Mouse (Mus musculus) gastrocnemius, postnatal 10 days (tissue): ENCODE measurements around the gene Eif1ad. TPM values are rescaled to one million over a fixed set of nuclear protein-coding genes. Genes with fewer than 3 reads are reported as not detected.
A peak's percentile ranks its signal among the peaks of the same experiment; 100 is the strongest.
"Not testable (repeated sequence)": the region's sequence is repeated elsewhere in the genome, so short reads cannot be mapped to it uniquely, and the experiment has no call there.

Experiments used
- DNase-seq: peaks from one replicate; pipeline ENCODE4 v3.0.0; 2021; ENCODE audit warnings: mixed read lengths
- long read RNA-seq, 2 experiments: library from polyadenylated mRNA; stranded (forward); transcript quantifications; one replicate each; pipeline ENCODE4 v2.0.0; 2021
- total RNA-seq, 2 experiments: library from RNA; stranded (reverse); gene quantifications; 2 replicates each; pipeline ENCODE4 v1.2.3; 2021

Gene Eif1ad
- 10 to 100 TPM; 14.0 to 15.6 TPM for total RNA-seq
- long read RNA-seq, experiment 1, transcript Eif1ad-201 (6 exons, 2,556 nt) = major isoform, 15 of 17 reads
- long read RNA-seq, experiment 1, partial matches to known transcripts = 0 of 17 reads
- long read RNA-seq, experiment 1, other reads (novel, unspliced or antisense) = 1 of 17 reads
- long read RNA-seq, experiment 2, transcript Eif1ad-201 (6 exons, 2,556 nt) = major isoform, 20 of 20 reads
- long read RNA-seq, experiment 2, partial matches to known transcripts = 0 of 20 reads
- long read RNA-seq, experiment 2, other reads (novel, unspliced or antisense) = 0 of 20 reads

- DNase-seq = peak; percentile 92
These were observed at the start of gene Eif1ad for GRCm38 (mm10) chr19:5366175-5367052. Gene Eif1ad (plus strand): TSS chr19:5366741.

- no peak for DNase-seq
These were observed 42.7 kb upstream of the Eif1ad start for GRCm38 (mm10) chr19:5323801-5324200.

- no peak for DNase-seq
These were observed 38.6 kb upstream of the Eif1ad start for GRCm38 (mm10) chr19:5327970-5328369.

- DNase-seq = no peak
These were observed 31.8 kb upstream of the Eif1ad start for GRCm38 (mm10) chr19:5334741-5335140.

GRCm38 (mm10) chr19:5335441-5335840 is 31.1 kb upstream of the Eif1ad start, which contains the start of gene Catsper1:
Gene Catsper1 (plus strand): TSS chr19:5335741.
- DNase-seq = no peak

GRCm38 (mm10) chr19:5337975-5338374 is 28.6 kb upstream of the Eif1ad start:
- DNase-seq = peak; percentile 84

- DNase-seq = no peak
These were observed 25.2 kb upstream of the Eif1ad start for GRCm38 (mm10) chr19:5341360-5341759.

- no peak for DNase-seq
These were observed 21.0 kb upstream of the Eif1ad start for GRCm38 (mm10) chr19:5345297-5346131.

- DNase-seq = no peak
These were observed 18.5 kb upstream of the Eif1ad start for GRCm38 (mm10) chr19:5348064-5348463.

- DNase-seq = peak; percentile 24
These were observed 17.7 kb upstream of the Eif1ad start for GRCm38 (mm10) chr19:5348526-5349501.

GRCm38 (mm10) chr19:5349502-5349873 is 17.1 kb upstream of the Eif1ad start, which contains the start of gene Cst6:
Gene Cst6 (minus strand): TSS chr19:5349574.
- DNase-seq = not testable (repeated sequence)

- no peak for DNase-seq
These were observed 12.9 kb upstream of the Eif1ad start for GRCm38 (mm10) chr19:5353609-5354008.

- no peak for DNase-seq
These were observed 10.5 kb upstream of the Eif1ad start for GRCm38 (mm10) chr19:5356080-5356479.

- DNase-seq = no peak
These were observed 4.4 kb upstream of the Eif1ad start for GRCm38 (mm10) chr19:5362186-5362585.

- no peak for DNase-seq
These were observed 2.4 kb upstream of the Eif1ad start for GRCm38 (mm10) chr19:5364124-5364523.

- DNase-seq = no peak
These were observed 790 bp upstream of the Eif1ad start for GRCm38 (mm10) chr19:5365751-5366150.

- no peak for DNase-seq
These were observed 465 bp downstream of the Eif1ad start, which contains the start of gene Banf1 for GRCm38 (mm10) chr19:5367053-5367359. Gene Banf1 (minus strand): TSS chr19:5367168.

GRCm38 (mm10) chr19:5367455-5367854 is 914 bp downstream of the Eif1ad start:
- no peak for DNase-seq

GRCm38 (mm10) chr19:5370932-5371331 is 4.4 kb downstream of the Eif1ad start:
- DNase-seq = no peak

GRCm38 (mm10) chr19:5372724-5373123 is 6.2 kb downstream of the Eif1ad start:
- DNase-seq = no peak

GRCm38 (mm10) chr19:5374177-5374576 is 7.6 kb downstream of the Eif1ad start:
- no peak for DNase-seq
